Mouse (Mus musculus) liver, embryonic 12.5 days (tissue): ENCODE measurements around the gene Ptprc. TPM values are rescaled to one million over a fixed set of nuclear protein-coding genes. Genes with fewer than 3 reads are reported as not detected.

Experiments
- ATAC-seq: fragments of 200-750 bp; cut with Nextera tagmentation; 2 replicates; pipeline ENCODE4 v1.8.0; 2017; ENCODE audit warnings: moderate number of reproducible peaks, mild to moderate bottlenecking, moderate library complexity
- H3K27ac ChIP-seq: fragments of 300-500 bp; sonication (generic); 2 replicates; pipeline ENCODE4 v1.5.1; 2016; ENCODE audit warnings: mild to moderate bottlenecking
- H3K27me3 ChIP-seq: fragments of 300-500 bp; sonication (generic); replicated peaks from 2 replicates; pipeline ENCODE4 v1.6.1; 2016; ENCODE audit warnings: mild to moderate bottlenecking, moderate library complexity
- H3K36me3 ChIP-seq: fragments of 300-500 bp; sonication (generic); 2 replicates; pipeline ENCODE4 v1.6.1; 2016; ENCODE audit warnings: mild to moderate bottlenecking, moderate library complexity
- H3K4me1 ChIP-seq: fragments of 300-500 bp; sonication (generic); 2 replicates; pipeline ENCODE4 v1.6.1; 2016
- H3K4me2 ChIP-seq: fragments of 300-500 bp; sonication (generic); 2 replicates; pipeline ENCODE4 v1.6.1; 2016; ENCODE audit warnings: mild to moderate bottlenecking, moderate library complexity
- H3K4me3 ChIP-seq: fragments of 300-500 bp; sonication (generic); 2 replicates; pipeline ENCODE4 v1.5.1; 2016; ENCODE audit warnings: mild to moderate bottlenecking, moderate library complexity
- H3K9ac ChIP-seq: fragments of 300-500 bp; sonication (generic); 2 replicates; pipeline ENCODE4 v1.6.1; 2016; ENCODE audit warnings: mild to moderate bottlenecking, moderate library complexity
- H3K9me3 ChIP-seq: fragments of 300-500 bp; sonication (generic); replicated peaks from 2 replicates; pipeline ENCODE4 v1.6.1; 2016; ENCODE audit warnings: mild to moderate bottlenecking, moderate library complexity
- WGBS: fragments of 180-500 bp; shearing (Covaris S2); methylation state at CpG from one replicate; pipeline ENCODE4 v1.1.7; 2016; ENCODE audit not compliant: insufficient replicate concordance; 5-methylcytosine and 5-hydroxymethylcytosine counted together
- polyA plus RNA-seq: library from polyadenylated mRNA; unstranded; fragments of >200 nt; fragmentation: Nextera tagmentation; extraction: Ambion mirVana; gene quantifications from 2 replicates; pipeline ENCODE4 v1.2.1, GENCODE M21; 2016

Ptprc gene
- polyA plus RNA-seq, 1 experiment from 2014 or later: 6.0 TPM

- no peak overlapping the region for H3K27ac ChIP-seq
- no peaks in the 10 kb centered on the region for H3K9me3 ChIP-seq
- ATAC-seq: no peak
- H3K36me3 ChIP-seq: no peaks in the 10 kb centered on the region
- H3K4me2 ChIP-seq: no peak overlapping the region
- no peaks in the 10 kb centered on the region for H3K4me1 ChIP-seq
- 65% methylated on average over 6 of the region's 6 CpGs for WGBS
- H3K9ac ChIP-seq: no peak overlapping the region
- peak overlapping the region; percentile 25 for H3K4me3 ChIP-seq
- H3K27me3 ChIP-seq: no peaks in the 10 kb centered on the region
Observed at GRCm38 (mm10) chr1:138173669-138174068, 1.8 kb downstream of the Ptprc start.

- Histone ChIP-seq H3K4me1 (no peaks in the 10 kb centered on the region), H3K4me2 (no peak overlapping the region), H3K4me3 (no peak overlapping the region), H3K9me3 (no peaks in the 10 kb centered on the region), H3K9ac (no peak overlapping the region), H3K27me3 (no peaks in the 10 kb centered on the region), H3K27ac (no peak overlapping the region), H3K36me3 (no peaks in the 10 kb centered on the region)
- no peak for ATAC-seq
- WGBS: 59% methylated on average over 3 of the region's 3 CpGs
Observed at GRCm38 (mm10) chr1:138172547-138172946, 3.0 kb downstream of the Ptprc start.

- no peak overlapping the region for H3K27ac ChIP-seq
- 68% methylated on average over 4 of the region's 4 CpGs for WGBS
Observed at GRCm38 (mm10) chr1:138172096-138172495, 3.4 kb downstream of the Ptprc start.

GRCm38 (mm10) chr1:138166233-138166771 lies 9.2 kb downstream of the Ptprc start:
- Histone ChIP-seq H3K27me3 (no peaks in the 10 kb centered on the region), H3K4me2 (no peak overlapping the region), H3K36me3 (no peaks in the 10 kb centered on the region), H3K9ac (no peak overlapping the region), H3K27ac (no peak overlapping the region), H3K4me3 (no peak overlapping the region), H3K9me3 (no peaks in the 10 kb centered on the region), H3K4me1 (no peaks in the 10 kb centered on the region)
- WGBS: 56% methylated on average over 5 of the region's 5 CpGs
- no peak for ATAC-seq

More at GRCm38 (mm10) chr1:138172096-138172495, 3.4 kb downstream of the Ptprc start:
- Histone ChIP-seq H3K4me2 (no peak overlapping the region), H3K9me3 (no peaks in the 10 kb centered on the region), H3K4me3 (no peak overlapping the region), H3K4me1 (no peaks in the 10 kb centered on the region), H3K36me3 (no peaks in the 10 kb centered on the region), H3K27me3 (no peaks in the 10 kb centered on the region), H3K9ac (no peak overlapping the region)
- no peak for ATAC-seq

GRCm38 (mm10) chr1:138162638-138163037 lies 12.9 kb downstream of the Ptprc start:
- H3K27ac ChIP-seq: no peak overlapping the region
- no peaks in the 10 kb centered on the region for H3K36me3 ChIP-seq
- H3K27me3 ChIP-seq: no peaks in the 10 kb centered on the region
- no peaks in the 10 kb centered on the region for H3K4me1 ChIP-seq
- no peak overlapping the region for H3K4me2 ChIP-seq
- no peaks in the 10 kb centered on the region for H3K9me3 ChIP-seq
- WGBS: 76% methylated on average over 8 of the region's 8 CpGs
- no peak overlapping the region for H3K4me3 ChIP-seq
- no peak overlapping the region for H3K9ac ChIP-seq
- no peak for ATAC-seq

- H3K4me1 ChIP-seq: no peaks in the 10 kb centered on the region
- no peak overlapping the region for H3K9ac ChIP-seq
- no peak overlapping the region for H3K4me3 ChIP-seq
- H3K27ac ChIP-seq: no peak overlapping the region
- no peaks in the 10 kb centered on the region for H3K36me3 ChIP-seq
- no peak overlapping the region for H3K4me2 ChIP-seq
- no peaks in the 10 kb centered on the region for H3K9me3 ChIP-seq
- ATAC-seq: no peak
- 61% methylated on average over 2 of the region's 2 CpGs for WGBS
- no peaks in the 10 kb centered on the region for H3K27me3 ChIP-seq
Observed at GRCm38 (mm10) chr1:138158921-138159320, 16.6 kb downstream of the Ptprc start.

GRCm38 (mm10) chr1:138158236-138158635 lies 17.3 kb downstream of the Ptprc start:
- Histone ChIP-seq H3K27me3 (no peaks in the 10 kb centered on the region), H3K4me3 (no peak overlapping the region), H3K4me2 (no peak overlapping the region), H3K36me3 (no peaks in the 10 kb centered on the region), H3K4me1 (no peaks in the 10 kb centered on the region), H3K27ac (no peak overlapping the region), H3K9ac (no peak overlapping the region), H3K9me3 (no peaks in the 10 kb centered on the region)
- WGBS: 60% methylated on average over 3 of the region's 3 CpGs
- no peak for ATAC-seq

- ATAC-seq: no peak
- 62% methylated on average over 2 of the region's 2 CpGs for WGBS
Observed at GRCm38 (mm10) chr1:138157709-138158108, 17.8 kb downstream of the Ptprc start.

GRCm38 (mm10) chr1:138157008-138157407 lies 18.5 kb downstream of the Ptprc start:
- 62% methylated on average over 3 of the region's 3 CpGs for WGBS
- no peak overlapping the region for H3K9ac ChIP-seq
- no peaks in the 10 kb centered on the region for H3K36me3 ChIP-seq
- no peaks in the 10 kb centered on the region for H3K27me3 ChIP-seq
- no peak for ATAC-seq
- H3K9me3 ChIP-seq: no peaks in the 10 kb centered on the region
- no peaks in the 10 kb centered on the region for H3K4me1 ChIP-seq
- no peak overlapping the region for H3K4me2 ChIP-seq
- no peak overlapping the region for H3K4me3 ChIP-seq
- H3K27ac ChIP-seq: no peak overlapping the region

More at GRCm38 (mm10) chr1:138157709-138158108, 17.8 kb downstream of the Ptprc start:
- H3K27ac ChIP-seq: no peak overlapping the region
- H3K4me1 ChIP-seq: no peaks in the 10 kb centered on the region
- no peaks in the 10 kb centered on the region for H3K9me3 ChIP-seq
- H3K36me3 ChIP-seq: no peaks in the 10 kb centered on the region
- no peak overlapping the region for H3K9ac ChIP-seq
- H3K4me3 ChIP-seq: no peak overlapping the region
- H3K27me3 ChIP-seq: no peaks in the 10 kb centered on the region
- H3K4me2 ChIP-seq: no peak overlapping the region

- Histone ChIP-seq H3K27me3 (no peaks in the 10 kb centered on the region), H3K9me3 (no peaks in the 10 kb centered on the region), H3K4me3 (no peak overlapping the region), H3K9ac (no peak overlapping the region), H3K4me1 (no peaks in the 10 kb centered on the region), H3K4me2 (no peak overlapping the region), H3K36me3 (no peaks in the 10 kb centered on the region), H3K27ac (no peak overlapping the region)
- 55% methylated on average over 1 of the region's 1 CpGs for WGBS
- ATAC-seq: no peak
Observed at GRCm38 (mm10) chr1:138154185-138154785, 21.2 kb downstream of the Ptprc start.

GRCm38 (mm10) chr1:138153126-138153525 lies 22.4 kb downstream of the Ptprc start:
- 55% methylated on average over 4 of the region's 4 CpGs for WGBS
- H3K27ac ChIP-seq: no peak overlapping the region
- no peaks in the 10 kb centered on the region for H3K27me3 ChIP-seq
- H3K4me3 ChIP-seq: no peak overlapping the region
- ATAC-seq: no peak
- no peak overlapping the region for H3K9ac ChIP-seq
- H3K9me3 ChIP-seq: no peaks in the 10 kb centered on the region
- no peaks in the 10 kb centered on the region for H3K36me3 ChIP-seq
- no peak overlapping the region for H3K4me2 ChIP-seq
- no peaks in the 10 kb centered on the region for H3K4me1 ChIP-seq

- H3K9me3 ChIP-seq: no peaks in the 10 kb centered on the region
- H3K27me3 ChIP-seq: no peaks in the 10 kb centered on the region
- no peak for ATAC-seq
- no peaks in the 10 kb centered on the region for H3K4me1 ChIP-seq
- H3K9ac ChIP-seq: no peak overlapping the region
- no peaks in the 10 kb centered on the region for H3K36me3 ChIP-seq
- H3K4me3 ChIP-seq: no peak overlapping the region
- no peak overlapping the region for H3K4me2 ChIP-seq
- WGBS: 50% methylated on average over 4 of the region's 4 CpGs
- H3K27ac ChIP-seq: no peak overlapping the region
Observed at GRCm38 (mm10) chr1:138148844-138149243, 26.7 kb downstream of the Ptprc start.

GRCm38 (mm10) chr1:138145571-138145970 lies 29.9 kb downstream of the Ptprc start:
- H3K4me3 ChIP-seq: no peak overlapping the region
- no peaks in the 10 kb centered on the region for H3K27me3 ChIP-seq
- H3K27ac ChIP-seq: no peak overlapping the region
- no peaks in the 10 kb centered on the region for H3K36me3 ChIP-seq
- H3K9me3 ChIP-seq: no peaks in the 10 kb centered on the region
- no peak overlapping the region for H3K4me2 ChIP-seq
- 17% methylated on average over 2 of the region's 2 CpGs for WGBS
- H3K9ac ChIP-seq: no peak overlapping the region
- H3K4me1 ChIP-seq: no peaks in the 10 kb centered on the region
- no peak for ATAC-seq
